Mouse (Mus musculus) erythroblast, embryonic 14.5 days (primary cell): ENCODE data around the gene Scamp2.

Experiments
- GATA1 ChIP-seq: IDR thresholded peaks from 2 replicates; pipeline ENCODE4 v1.6.1; 2012; ENCODE audit warnings: low read length, inconsistent platforms, mixed read lengths
- TAL1 ChIP-seq: IDR thresholded peaks from 3 replicates; pipeline ENCODE4 v1.6.1; 2012; ENCODE audit warnings: low read length, inconsistent platforms, mixed read lengths

- TF ChIP-seq GATA1 = no peak
- no peak for TF ChIP-seq TAL1
Observed at GRCm38 (mm10) chr9:57520375-57521055, 40.2 kb upstream of the Scamp2 start.
